Mouse (Mus musculus) cerebellum, adult 11-12 months (tissue): ENCODE measurements around the gene Card9.

Experiments used
- DNase-seq: peaks from one replicate; pipeline ENCODE4 v3.0.0; 2022

Gene Card9

DNA sequence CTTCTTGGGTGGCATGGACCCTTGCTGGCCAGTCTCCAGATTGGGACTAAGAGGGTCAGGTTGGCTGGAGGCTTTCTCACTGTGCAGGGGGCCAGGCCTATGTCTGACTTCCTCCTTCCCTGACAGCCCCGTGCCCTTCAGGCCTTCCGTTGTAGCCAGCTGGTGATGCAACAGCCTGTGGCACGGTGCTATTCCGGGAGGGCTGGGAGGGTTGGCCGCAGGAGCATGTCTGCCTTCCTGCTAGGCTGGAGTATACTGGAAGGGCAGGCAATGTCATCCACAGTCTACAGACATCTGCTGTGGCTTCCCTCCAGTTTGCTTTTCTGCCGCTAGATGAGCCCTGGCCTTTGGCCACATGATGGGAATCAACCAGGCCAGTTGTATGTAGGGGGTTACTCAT, 735 bp downstream of the Card9 start:
- DNase-seq: no peak

DNA sequence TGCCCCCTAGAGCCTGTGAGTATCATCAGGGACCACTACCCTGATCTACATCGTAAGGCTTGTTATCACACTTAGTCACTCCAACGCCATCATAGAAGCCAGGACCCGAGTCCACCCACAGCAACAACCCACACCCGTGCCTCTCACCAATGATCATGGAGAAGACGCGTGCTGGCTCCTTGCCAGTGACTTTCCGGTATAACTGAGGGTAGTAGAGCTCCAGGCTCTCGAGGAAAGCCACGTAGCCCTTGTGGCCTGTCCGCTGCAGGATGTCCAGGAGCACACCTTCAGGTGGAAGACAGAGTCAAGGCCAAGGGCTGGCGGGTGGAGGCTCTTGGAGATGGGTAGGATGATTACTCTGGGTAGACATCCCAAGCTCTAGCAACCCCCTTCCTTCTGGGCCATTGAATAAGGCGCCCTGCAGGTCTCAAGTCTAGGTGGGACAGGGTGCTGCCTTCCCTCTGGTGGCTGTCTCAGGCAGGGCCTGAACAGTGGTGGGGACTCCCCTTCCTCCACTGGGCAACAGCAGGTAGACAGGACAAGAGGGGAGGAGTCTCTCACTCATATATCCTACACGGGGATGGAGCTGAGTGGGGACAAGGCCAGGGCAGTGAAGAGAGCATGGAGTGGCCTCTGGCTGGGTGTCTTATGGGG, 1.9 kb downstream of the Card9 start:
- no peak for DNase-seq

DNA sequence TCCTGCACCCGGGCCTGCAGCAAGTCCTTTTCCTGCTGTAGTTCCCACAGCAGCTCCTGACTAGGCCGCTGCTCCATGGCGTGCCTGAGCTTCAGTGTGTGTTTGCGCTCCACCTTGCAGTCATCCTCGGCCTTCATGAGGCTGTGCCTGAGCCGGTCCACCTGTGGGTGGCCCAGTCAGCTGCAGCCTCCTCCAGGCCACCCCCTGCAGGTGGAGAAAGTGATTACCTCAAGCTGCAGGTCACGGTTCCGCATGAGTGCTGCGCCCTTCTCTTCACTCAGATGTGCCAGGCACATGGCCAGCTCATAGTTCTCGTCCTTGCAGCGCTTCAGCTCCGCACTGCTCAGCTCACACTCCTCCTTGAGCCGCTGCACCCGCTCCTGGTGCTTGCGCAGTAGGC, 3.2 kb downstream of the Card9 start:
- peak; percentile 49 for DNase-seq

DNA sequence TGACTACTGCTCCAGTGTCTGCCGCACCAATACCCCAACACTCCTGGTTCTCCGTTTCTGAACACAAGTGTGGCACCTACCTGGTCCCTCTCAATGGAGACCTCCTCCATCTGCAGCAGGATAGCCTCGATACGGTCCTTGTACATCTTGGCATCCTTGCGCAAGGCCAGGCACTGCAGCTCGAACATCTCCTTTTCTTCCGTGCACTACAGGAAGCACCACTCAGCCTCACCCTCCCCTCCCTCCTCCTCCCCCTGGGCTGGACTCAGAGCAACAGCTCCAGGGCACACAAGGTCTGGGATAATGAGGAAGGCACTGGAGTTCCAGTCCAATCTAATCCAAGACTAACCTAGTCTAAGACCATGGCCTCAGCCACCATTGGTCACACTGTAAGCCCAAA, 4.0 kb downstream of the Card9 start:
- DNase-seq: peak; percentile 30

DNA sequence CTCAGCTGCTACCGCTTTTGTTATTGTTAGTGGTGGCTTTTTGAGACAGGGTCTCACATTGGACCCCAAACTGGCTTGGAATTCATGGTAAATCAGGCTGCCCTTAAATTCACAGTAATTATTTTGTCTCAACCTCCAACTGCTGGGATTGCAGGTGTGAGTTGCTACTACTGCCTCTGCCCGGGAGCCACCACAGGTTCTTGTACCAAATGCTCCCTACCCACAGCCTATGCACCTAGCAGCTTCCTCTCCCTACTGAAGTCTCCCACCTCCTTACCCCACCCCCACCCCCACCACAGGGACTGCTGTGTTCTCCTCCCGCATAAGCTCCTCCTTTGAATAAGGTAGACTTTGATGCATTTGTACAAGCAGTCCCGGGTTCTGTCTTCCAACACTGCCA, 4.5 kb downstream of the Card9 start:
- no peak for DNase-seq

DNA sequence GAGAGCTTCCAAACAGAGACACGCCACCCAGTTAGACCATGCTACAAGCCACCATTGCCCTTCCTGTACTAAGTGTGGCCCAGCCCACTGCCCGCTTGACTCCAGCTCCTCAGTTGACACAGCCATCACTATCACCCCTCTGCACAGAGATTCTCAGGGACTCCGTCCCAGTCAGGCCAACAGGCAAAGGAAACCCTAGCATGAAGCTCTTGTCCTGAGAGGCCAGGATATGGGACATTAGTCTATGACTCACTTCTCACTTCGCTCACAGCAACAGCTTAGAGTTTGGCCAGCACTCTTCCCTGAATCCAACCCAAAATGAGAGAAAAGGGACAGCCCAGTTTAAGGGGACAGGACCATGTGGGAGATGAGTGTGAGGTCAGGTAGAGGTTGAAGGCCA, 6.3 kb downstream of the Card9 start:
- no peak for DNase-seq

DNA sequence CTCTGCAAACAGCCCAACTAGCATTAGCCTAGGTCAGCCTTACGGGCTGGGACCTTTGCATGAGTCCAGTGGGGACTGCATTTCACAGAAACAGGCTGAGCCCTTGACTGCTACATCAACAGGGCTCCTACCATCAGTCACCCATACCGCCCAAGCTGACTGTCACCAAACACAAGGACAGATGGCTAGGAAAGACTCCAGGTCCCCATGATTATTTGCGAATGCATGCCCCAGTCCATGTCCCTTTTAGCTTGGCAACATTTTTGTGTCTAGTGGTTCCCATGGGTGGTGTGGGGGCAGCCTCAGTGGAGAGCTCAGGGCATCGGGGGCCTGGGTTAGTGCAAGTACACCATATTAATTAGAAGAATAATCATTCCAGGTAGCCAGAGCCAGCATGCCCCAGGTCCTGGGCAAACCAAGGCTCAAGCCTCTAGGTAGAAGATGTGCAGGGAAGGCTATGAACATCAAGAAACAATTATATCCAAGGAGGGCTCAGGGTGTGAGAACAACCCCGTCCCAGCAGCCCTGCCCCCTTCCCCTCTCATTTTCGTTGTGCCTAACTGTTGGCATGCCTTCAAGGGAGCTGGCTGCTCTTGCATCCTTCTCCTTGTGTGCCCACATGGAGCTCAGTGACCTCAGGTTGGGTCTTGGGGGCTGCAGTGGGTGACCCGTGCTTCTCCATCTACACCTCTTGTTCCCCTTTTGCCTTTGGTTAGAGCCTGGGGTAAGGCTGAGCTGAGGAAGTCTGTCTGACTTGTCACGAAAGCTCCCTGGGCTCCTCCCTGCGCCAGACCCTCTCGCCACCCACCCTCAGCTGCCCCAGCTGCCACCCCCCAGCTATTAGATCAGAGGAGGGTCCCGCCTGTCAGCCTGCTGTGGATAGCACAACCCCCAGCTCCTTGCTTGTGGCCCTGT, 7.4 kb downstream of the Card9 start:
- peak; percentile 68 for DNase-seq

DNA sequence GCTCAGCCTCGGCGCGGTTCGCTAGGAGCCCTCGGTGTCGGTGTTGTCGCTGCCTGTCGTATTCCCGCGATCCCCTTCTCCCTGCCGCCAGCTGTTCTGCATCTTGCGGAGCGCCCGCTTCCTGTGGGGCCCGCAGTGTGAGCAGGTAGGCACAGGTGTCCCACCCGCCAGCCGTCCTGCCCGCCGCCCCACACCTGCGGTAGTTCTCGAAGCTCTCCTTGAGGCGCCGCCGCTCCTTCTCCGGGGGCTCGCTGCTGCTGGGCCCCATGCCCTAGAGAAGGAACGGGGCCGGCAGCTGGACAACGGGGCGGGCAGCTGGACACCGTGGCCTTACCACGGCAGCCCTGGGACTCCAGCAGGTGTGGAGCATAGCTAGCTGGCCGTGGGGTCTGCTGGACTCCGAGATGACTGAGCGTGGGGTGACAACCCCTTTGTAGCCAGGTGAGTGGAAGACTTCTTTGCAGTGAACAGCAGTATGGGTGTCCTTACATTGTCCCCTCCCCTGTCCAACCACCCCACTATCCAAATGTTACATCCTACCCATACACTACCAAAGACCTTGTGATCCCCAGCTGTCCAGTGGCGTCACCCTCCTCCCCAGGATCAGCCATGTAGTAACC, 8.3 kb downstream of the Card9 start:
- peak; percentile 71 for DNase-seq

DNA sequence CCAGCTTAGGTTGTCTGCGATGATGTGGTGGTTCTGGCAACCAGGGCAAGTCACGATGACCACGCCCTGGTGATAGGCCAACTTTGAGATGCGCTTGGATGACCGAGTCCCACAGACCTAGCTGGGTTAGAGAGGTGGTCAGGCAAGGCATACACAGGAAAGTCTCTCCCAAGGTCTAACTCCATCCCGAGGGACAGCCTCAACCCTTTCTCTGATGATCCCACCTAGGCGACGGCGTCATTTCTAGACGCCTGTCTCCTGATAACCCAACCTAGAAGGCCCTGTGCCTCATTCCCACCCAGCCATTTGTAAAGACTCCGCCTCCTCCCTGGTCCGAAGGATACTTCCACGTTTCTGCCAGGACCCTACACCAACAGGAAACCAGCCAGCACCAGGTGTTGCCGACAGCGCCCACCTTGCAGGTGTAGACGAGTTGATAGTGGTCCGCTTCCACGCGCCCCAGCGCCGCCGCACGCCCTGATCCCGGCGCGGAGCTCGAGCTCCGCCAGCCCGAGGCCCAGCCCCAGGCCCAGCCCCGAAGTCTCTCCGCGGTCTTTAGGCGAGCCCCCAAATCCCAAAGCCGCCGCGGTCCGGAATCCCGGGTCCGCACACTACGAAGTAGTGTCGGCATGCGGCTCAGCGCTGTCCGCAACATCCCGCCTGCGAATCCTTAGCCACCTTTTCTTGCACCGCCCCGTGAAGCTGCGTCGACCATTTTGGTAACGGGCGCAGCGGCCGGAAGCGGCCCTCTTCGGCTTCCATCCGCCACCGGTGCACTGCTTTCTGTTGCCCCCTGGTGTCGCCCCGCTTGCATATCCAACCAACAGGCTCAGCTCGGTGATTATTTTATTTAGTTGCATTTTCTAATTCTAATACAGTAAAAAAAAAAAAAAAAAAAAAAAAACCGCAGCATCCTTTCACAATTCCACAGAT, 9.1 kb downstream of the Card9 start, which contains the start of gene Dnlz:
TSS of gene Dnlz (minus strand) at position 753 of the 933 bp plus-strand sequence.
- DNase-seq: peak; percentile 92

DNA sequence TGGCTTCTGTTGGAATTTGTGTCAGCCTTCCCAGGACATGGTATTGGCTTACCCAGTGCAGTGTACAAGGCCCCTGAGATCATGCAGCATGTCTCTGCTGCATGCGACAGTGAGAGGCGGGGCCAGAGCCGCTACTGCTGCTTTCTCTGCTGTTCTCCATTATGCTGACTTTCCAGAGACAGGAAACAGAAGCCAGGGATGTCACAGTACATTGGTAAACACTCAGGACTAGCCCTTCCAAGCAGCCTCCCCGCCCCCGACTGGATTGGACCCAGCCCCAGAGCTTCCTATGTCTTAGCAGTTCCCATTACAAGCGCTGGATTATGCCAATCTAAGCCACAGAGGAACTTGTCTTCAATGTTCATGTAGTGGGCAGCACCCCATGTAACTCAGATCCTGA, 12.5 kb downstream of the Card9 start:
- DNase-seq: no peak

DNA sequence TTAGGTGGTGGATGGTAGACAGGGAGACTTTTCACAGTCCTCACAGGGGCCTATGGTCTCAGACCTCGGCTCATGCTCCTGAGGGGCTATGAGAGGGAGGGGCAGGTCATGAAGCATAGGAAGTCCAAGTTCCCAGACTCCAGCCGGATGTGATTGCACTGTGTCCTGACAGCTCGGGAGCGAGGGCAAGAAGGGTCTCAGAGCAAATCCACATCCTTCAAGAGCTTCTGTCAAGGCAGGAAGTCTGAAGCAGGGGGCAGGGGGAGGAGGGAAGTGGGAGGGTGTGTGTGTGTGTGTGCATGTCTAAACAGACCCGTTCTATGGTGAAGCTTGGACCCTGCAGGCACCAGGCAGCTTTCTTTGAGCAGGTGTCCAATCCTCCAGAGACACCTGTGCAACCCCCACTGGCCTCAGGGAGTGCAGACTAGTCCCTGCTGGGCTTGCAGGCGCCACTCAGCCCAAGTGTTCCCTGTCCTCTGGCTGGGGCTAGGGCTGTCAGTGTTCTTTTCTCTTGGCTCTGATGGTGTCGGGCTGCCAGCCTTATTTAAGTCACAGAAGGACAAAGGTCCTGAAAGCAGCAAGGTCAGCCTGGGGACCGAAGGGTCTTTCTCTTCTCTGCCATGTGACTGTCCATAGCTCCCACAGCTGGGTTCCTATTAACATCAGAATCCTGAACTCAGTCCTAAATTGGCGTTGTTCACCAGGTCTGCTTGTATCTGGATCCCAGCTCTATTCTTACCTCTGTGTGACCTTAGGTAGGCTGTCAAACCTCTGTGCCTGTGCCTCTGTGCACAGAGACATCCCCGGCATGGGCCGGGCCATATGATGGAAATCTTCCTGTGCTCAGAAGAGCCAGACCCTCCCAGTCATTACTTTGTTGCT, 17.9 kb downstream of the Card9 start:
- no peak for DNase-seq

DNA sequence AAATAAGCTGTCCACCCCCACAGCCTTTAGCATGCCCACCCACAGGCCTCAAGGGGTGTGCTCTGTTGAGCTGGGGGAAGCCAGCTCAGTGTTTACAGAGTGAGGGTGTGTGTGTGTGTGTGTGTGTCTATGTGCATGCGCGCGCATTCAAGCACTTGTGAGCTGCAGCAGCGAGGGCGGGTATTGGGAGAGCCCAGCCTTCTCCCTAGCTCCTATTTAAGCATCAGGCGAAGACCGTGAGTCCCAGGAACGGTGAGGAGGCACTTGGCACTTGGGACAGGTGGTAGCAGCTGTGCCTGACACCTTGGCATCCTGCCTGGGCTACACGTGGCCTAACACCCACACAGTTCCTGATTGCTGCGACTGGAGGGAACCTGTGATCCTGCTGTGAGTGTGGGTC, 18.7 kb downstream of the Card9 start:
- DNase-seq: peak; percentile 85

DNA sequence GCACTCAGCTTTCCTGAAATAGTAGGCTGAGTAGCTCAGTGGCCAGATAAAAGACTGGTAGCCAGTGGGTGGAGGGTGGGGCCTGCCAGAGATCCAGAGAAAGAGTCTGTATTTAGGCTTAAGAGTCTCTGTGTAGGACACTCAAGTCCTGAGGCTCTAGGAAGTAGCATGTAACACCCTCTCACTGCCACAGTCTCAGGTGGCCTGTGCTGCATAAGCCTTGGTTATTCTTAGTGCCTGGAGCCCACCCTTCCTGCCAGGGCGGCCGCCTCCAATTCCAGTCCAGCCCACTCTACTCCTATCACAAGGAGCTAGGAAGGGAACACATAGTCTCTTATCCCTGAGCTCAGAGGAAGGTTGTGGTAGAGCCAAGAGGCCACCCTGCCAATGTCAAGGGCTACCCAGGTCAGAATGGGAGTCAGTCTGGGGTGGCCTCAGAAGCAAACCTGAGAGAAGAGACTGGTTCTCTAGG, 19.2 kb downstream of the Card9 start:
- no peak for DNase-seq

DNA sequence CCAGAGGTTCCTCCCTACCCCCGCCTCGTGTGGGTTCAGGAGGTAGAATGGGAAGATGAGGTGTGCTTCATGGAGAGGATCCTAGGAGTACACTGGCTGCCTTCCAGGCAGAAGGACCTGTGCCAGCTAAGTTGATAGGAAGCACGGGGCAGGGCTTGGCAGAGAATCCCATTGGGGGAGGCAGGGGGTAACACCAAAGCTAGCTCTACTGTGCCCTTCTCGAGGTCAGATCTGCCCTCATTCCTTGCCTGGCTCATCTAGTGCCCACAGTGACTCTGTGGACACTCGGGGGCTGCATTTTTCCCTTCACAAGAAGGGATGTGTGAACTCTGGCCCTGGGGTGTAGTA, 21.5 kb downstream of the Card9 start:
- DNase-seq: peak; percentile 74

DNA sequence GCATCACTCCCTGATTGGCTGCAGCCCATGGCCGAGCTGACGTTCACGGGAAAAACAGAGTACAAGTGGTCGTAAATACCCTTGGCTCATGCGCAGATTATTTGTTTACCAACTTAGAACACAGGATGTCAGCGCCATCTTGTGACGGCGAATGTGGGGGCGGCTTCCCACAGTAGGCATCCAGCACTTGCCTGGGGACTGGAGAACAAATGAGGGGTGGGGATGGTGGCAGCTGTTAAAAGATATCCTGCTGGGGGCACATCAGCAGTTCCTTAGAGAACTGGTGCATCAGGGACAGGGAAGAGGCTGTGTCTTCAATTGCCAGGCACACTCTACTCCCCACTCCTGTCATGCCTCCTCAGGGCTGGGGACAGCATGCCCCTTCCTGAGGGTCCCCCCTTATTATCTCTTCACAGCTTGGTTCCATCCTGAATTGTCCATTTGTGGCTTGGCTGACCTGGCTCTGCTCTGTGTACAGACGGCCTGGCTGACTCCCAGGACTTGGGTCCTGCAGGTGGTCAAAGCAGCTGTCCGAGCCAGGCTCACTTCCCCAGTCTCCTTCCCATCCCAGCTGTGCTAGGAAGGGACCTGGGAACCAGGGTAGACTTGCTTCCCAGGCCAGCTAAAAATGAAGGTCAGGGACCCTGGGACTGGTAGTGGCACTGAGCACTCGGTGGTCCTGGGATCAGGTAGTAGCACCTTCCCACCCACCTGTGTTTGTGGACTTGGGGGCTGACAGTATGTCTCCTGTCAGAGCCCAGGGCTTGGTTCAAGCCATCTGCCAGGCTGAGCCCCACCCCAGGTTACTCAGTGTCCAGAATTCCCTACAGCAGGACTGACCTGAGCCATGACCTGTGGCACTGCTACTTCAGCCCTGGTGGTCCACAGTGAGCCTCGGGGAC, 22.2 kb downstream of the Card9 start:
- DNase-seq: peak; percentile 84

DNA sequence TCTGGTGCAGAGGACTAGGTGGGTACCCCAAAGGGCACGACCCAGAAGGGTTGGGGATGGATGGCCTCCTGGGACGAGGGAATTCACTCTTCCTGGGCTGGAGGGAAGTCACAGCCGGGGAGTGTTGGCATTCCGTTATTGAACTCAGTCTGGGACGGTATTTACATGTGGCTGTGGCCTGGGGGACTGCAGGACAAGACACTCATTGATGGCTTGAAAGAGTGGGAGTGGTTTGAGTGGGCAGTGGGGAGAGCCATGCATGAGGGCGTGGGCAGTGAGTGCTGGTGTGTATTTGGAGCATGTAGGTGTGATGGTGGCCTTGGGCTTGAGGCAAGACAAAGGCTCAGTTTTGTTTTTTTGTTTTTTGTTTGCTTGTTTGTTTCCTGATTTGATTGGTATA, 30.0 kb downstream of the Card9 start:
- no peak for DNase-seq

DNA sequence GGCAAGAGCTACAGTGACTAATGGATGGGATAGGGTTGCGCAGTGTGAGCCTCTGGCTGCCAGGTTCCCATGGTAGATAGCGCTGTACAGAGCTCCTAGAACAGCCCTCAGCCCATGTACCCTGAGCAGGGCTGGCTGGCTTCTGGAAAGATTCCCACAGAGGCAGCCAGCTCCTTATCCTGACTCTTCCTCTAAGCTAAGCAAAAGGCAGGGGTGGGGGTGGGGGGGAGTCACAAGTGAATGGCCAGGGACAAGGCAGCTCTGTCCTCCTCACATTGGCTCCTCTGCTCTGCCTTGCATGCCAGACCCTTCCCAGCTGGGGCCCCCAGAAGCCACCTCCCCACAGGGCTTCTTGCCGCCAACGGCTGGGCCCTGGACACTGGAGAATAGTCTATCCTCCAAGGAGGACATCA, 30.7 kb downstream of the Card9 start:
- no peak for DNase-seq

DNA sequence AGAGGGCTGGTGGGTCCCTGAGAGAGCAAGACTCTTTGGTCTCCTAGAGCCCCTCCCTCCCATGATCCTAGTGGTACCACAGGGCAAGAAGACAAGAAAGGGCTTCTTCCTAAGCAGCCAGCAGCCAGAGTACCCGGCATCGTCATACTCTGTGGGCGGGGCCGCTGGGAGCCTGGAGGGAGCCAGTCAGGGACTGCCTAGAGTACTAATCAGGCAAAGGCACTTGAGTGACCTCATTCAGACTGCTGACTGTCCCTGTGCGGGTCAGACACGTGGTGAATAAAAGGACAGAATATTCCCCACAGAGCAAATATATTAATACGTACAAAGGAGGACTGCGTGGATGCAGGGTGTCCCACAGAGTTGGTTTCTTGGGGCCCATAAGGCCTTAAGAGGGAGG, 31.3 kb downstream of the Card9 start:
- peak; percentile 66 for DNase-seq

DNA sequence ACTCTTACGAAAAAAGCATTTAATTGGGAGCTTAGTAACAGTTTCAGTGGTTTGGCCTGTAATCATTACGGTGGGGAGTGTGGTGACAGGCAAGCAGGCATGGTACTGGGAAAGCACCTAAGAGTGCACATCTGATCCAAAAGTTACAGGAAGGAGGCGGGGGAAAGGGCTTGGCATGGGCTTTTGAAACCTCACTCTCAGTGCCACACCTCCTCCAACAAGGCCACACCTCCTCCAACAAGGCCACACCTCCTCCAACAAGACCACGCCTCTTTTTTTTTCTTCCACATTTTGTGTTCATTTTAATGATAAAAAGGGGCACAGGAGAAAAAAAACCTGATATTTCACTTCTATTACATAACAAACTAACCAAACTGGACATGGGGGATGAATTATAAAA, 32.9 kb downstream of the Card9 start:
- DNase-seq: no peak

DNA sequence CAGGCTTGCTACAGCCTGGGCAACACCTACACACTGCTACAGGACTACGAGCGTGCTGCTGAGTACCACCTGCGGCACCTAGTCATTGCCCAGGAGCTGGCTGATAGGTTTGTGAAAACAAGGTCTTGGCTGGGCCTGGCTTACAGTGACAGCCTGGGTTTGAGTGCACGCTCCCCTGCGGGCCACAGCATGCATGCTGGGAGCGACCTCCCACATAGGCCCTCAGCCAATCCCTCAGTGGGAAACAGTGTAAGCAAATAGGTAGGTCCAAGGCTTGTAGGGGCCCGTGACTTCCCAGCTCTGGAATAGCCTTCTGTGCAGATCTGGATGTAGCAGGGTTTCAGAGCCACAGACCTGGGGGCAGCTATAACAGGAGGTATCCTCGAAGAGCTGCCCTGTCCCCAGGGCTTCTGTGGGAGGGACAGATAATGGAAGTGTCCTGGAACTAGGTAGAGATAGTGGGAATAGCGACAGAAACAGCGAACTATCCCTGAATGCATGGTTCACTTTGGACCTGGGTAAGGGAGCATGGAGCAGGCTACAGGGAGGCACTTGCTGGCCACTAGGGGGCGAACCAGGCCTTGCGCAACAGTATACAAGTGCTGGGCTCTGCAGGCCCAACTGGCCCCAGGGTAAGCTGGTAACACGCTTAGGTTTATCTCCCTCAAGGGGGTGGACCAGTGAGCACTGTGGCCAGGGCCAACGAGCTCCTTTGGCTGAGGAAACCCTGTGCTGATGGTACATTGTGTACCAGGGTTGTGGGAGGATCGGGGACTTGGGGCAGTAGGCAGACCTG, 35.1 kb downstream of the Card9 start:
- peak; percentile 71 for DNase-seq
